Mouse (Mus musculus): ENCODE measurements around the gene Fxyd5. TPM values are rescaled to one million over a fixed set of nuclear protein-coding genes. Genes with fewer than 3 reads are reported as not detected.

Fxyd5 gene
- polyA plus RNA-seq, 1 experiment from 2014 or later: 113 TPM

GRCm38 (mm10) chr7:30992148-30992547 lies 50.1 kb downstream of the Fxyd5 start:
- DNase-seq (ENCODE audit: low spot score): no peak

GRCm38 (mm10) chr7:30988519-30989162 lies 53.6 kb downstream of the Fxyd5 start:
- DNase-seq (ENCODE audit: low spot score): no peak

- no peak for DNase-seq (ENCODE audit: low spot score)
Observed at GRCm38 (mm10) chr7:30985357-30985756, 56.9 kb downstream of the Fxyd5 start.

Small RNA genes lying within 50 kb of the gene (microRNA-seq; reads per million reads assigned to microRNA genes)
- not detected for gene Mir7050 (ENCODE audit: borderline number of aligned reads)

Other genes starting within 250 kb of the Fxyd5 start
- gene Ffar2, start 218.7 kb downstream of the Fxyd5 start, polyA plus RNA-seq (2015; fragmentation: Nextera tagmentation; extraction: Ambion mirVana): 0.95 and 1.5 TPM in 2 replicates
- 0.10 TPM in 1 of 2 replicates, not detected in the other for gene Ffar3, start 186.3 kb downstream of the Fxyd5 start, polyA plus RNA-seq (2015; fragmentation: Nextera tagmentation; extraction: Ambion mirVana)
- not detected in 2 replicates for gene Ffar1, start 180.9 kb downstream of the Fxyd5 start, polyA plus RNA-seq (2015; fragmentation: Nextera tagmentation; extraction: Ambion mirVana)
- 0.40 and 0.99 TPM in 2 replicates for gene Cd22, start 162.1 kb downstream of the Fxyd5 start, polyA plus RNA-seq (2015; fragmentation: Nextera tagmentation; extraction: Ambion mirVana)
- 0.42 and 0.46 TPM in 2 replicates for gene Mag, start 127.6 kb downstream of the Fxyd5 start, polyA plus RNA-seq (2015; fragmentation: Nextera tagmentation; extraction: Ambion mirVana)
- gene Hamp2, start 117.8 kb downstream of the Fxyd5 start, polyA plus RNA-seq (2015; fragmentation: Nextera tagmentation; extraction: Ambion mirVana): 2.1 TPM in 2 replicates
- 2.4 and 2.9 TPM in 2 replicates for gene Hamp, start 98.4 kb downstream of the Fxyd5 start, polyA plus RNA-seq (2015; fragmentation: Nextera tagmentation; extraction: Ambion mirVana)
- 20.7 and 23.6 TPM in 2 replicates for gene Usf2, start 85.7 kb downstream of the Fxyd5 start, polyA plus RNA-seq (2015; fragmentation: Nextera tagmentation; extraction: Ambion mirVana)
- 12.7 and 13.8 TPM in 2 replicates for gene Lsr, start 69.0 kb downstream of the Fxyd5 start, polyA plus RNA-seq (2015; fragmentation: Nextera tagmentation; extraction: Ambion mirVana)
- gene Fam187b, start 68.7 kb downstream of the Fxyd5 start, polyA plus RNA-seq (2015; fragmentation: Nextera tagmentation; extraction: Ambion mirVana): 1.3 and 1.6 TPM in 2 replicates
- 0.35 and 0.48 TPM in 2 replicates for gene Fxyd7, start 9.0 kb upstream of the Fxyd5 start, polyA plus RNA-seq (2015; fragmentation: Nextera tagmentation; extraction: Ambion mirVana)
- 12.2 and 19.1 TPM in 2 replicates for gene Fxyd1, start 14.7 kb upstream of the Fxyd5 start, polyA plus RNA-seq (2015; fragmentation: Nextera tagmentation; extraction: Ambion mirVana)
- gene Lgi4, start 16.9 kb upstream of the Fxyd5 start, polyA plus RNA-seq (2015; fragmentation: Nextera tagmentation; extraction: Ambion mirVana): 0.04 and 0.14 TPM in 2 replicates
- 78.3 and 79.5 TPM in 2 replicates for gene Fxyd3, start 34.2 kb upstream of the Fxyd5 start, polyA plus RNA-seq (2015; fragmentation: Nextera tagmentation; extraction: Ambion mirVana)
- 2.0 and 2.6 TPM in 2 replicates for gene Hpn, start 72.8 kb upstream of the Fxyd5 start, polyA plus RNA-seq (2015; fragmentation: Nextera tagmentation; extraction: Ambion mirVana)
- gene Scn1b, start 84.5 kb upstream of the Fxyd5 start, polyA plus RNA-seq (2015; fragmentation: Nextera tagmentation; extraction: Ambion mirVana): 2.8 and 2.9 TPM in 2 replicates
- gene Gramd1a, start 113.4 kb upstream of the Fxyd5 start, polyA plus RNA-seq (2015; fragmentation: Nextera tagmentation; extraction: Ambion mirVana): 76.8 and 79.0 TPM in 2 replicates
- gene Scgb2b2, start 248.0 kb upstream of the Fxyd5 start, polyA plus RNA-seq (2015; fragmentation: Nextera tagmentation; extraction: Ambion mirVana): not detected in 2 replicates
- not detected in 2 replicates for gene Scgb1b2, start 249.3 kb upstream of the Fxyd5 start, polyA plus RNA-seq (2015; fragmentation: Nextera tagmentation; extraction: Ambion mirVana)

Data from thymus, postnatal 0 days (tissue).